Mouse (Mus musculus) stomach, embryonic 14.5 days (tissue): ENCODE data around the gene Gsx1. TPM values are rescaled to one million over a fixed set of nuclear protein-coding genes. Genes with fewer than 3 reads are reported as not detected.
A peak's percentile ranks its signal among the peaks of the same experiment; 100 is the strongest.

Experiments used
- ATAC-seq: fragments of 200-750 bp; cut with Nextera tagmentation; 2 replicates; pipeline ENCODE4 v1.8.0; 2017; ENCODE audit warnings: low read depth, moderate TSS enrichment; ENCODE audit not compliant: insufficient number of reproducible peaks, insufficient read depth, low FRiP score
- H3K27ac ChIP-seq: fragments of 300-500 bp; sonication (generic); 2 replicates; pipeline ENCODE4 v1.5.1; 2014; ENCODE audit warnings: mild to moderate bottlenecking, low read length, moderate library complexity, mixed read lengths
- H3K27me3 ChIP-seq: fragments of 300-500 bp; sonication (generic); 2 replicates; pipeline ENCODE4 v1.6.1; 2014; ENCODE audit warnings: low read length, control low read depth, mixed read lengths; ENCODE audit not compliant: control insufficient read depth, insufficient read depth
- H3K36me3 ChIP-seq: fragments of 300-500 bp; sonication (generic); 2 replicates; pipeline ENCODE4 v1.6.1; 2014; ENCODE audit warnings: mild to moderate bottlenecking, control low read depth, low read length, moderate library complexity, mixed read lengths; ENCODE audit not compliant: control insufficient read depth, insufficient read depth
- H3K4me1 ChIP-seq: fragments of 300-500 bp; sonication (generic); 2 replicates; pipeline ENCODE4 v1.6.1; 2014; ENCODE audit warnings: low read length, control low read depth, mixed read lengths; ENCODE audit not compliant: control insufficient read depth, insufficient read depth
- H3K4me2 ChIP-seq: fragments of 300-500 bp; sonication (generic); replicated peaks from 2 replicates; pipeline ENCODE4 v1.6.1; 2014; ENCODE audit warnings: low read depth, low read length, control low read depth
- H3K4me3 ChIP-seq: fragments of 300-500 bp; sonication (generic); 2 replicates; pipeline ENCODE4 v1.5.1; 2014; ENCODE audit warnings: low read depth, low read length, control low read depth
- H3K9ac ChIP-seq: fragments of 300-500 bp; sonication (generic); replicated peaks from 2 replicates; pipeline ENCODE4 v1.6.1; 2014; ENCODE audit warnings: low read depth, mild to moderate bottlenecking, control low read depth, low read length, moderate library complexity, mixed read lengths
- H3K9me3 ChIP-seq: fragments of 300-500 bp; sonication (generic); 2 replicates; pipeline ENCODE4 v1.6.1; 2016; ENCODE audit warnings: low read depth, low read length, control low read depth; ENCODE audit not compliant: control insufficient read depth
- WGBS: fragments of 180-500 bp; shearing (Covaris S2); extraction: QIAGEN DNeasy Blood & Tissue Kit; methylation state at CpG from one replicate; pipeline ENCODE4 v1.1.7; 2014; 5-methylcytosine and 5-hydroxymethylcytosine counted together
- polyA plus RNA-seq: library from polyadenylated mRNA; unstranded; fragments of >200 nt; fragmentation: Nextera tagmentation; extraction: Ambion mirVana; gene quantifications from 2 replicates; pipeline ENCODE4 v1.2.1, GENCODE M21; 2014

Gsx1 gene
- polyA plus RNA-seq = not detected in 2 replicates

DNA sequence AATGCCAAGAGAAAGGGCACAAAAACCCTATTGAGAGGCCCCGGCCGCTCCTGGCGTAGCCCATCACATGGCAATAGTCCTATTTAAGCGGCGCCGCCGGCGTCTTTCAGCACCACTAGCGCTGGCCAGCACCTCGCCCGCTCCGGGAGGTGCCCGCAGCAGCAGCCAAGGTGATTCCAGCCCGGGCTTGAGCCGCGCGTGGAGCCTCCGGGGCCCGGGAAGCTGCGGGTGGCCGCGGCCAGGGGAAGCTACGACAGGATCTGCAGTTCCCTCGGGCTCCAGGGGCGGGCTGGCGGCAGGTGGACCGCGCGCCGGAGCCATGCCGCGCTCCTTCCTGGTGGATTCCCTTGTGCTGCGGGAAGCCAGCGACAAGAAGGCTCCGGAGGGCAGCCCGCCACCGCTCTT is at the start of gene Gsx1:
Gene Gsx1 (plus strand): TSS at position 126 of the 405 bp plus-strand sequence.
- Histone ChIP-seq H3K36me3 (no peaks in the 10 kb centered on the region), H3K9me3 (no peaks in the 10 kb centered on the region), H3K4me2 (peak within 1 kb of the TSS; percentile 41), H3K4me1 (peaks cover 5% of the 10 kb centered on the region), H3K9ac (no peak within 1 kb of the TSS), H3K27me3 (peaks cover 77% of the 10 kb centered on the region), H3K4me3 (peak within 1 kb of the TSS; percentile 25), H3K27ac (no peak within 1 kb of the TSS)
- ATAC-seq = 0 out of 2 replicates have a peak, but pooled peaks have one; percentile 46
- under 1% methylated on average over 33 of the region's 37 CpGs for WGBS

DNA sequence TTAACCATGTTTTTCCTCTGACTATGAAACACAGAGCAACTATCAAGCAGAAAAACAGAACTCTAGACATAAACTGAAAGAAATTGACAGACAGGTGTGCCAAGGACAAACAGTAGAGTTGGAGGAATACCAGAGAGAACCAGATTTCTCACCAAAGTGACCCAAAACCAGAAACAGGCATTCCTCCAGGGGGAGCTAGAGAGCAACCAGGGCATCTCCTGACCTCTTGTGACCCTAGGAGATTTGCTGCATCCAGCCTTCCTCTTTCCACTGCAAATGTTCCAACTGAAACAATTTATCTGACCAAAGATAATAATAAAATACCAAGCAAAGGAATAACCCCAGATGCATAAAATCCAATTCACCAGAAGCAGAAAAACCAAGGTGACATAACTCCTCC is 41.2 kb upstream of the Gsx1 start:
- no peaks in the 10 kb centered on the region for H3K4me1 ChIP-seq

DNA sequence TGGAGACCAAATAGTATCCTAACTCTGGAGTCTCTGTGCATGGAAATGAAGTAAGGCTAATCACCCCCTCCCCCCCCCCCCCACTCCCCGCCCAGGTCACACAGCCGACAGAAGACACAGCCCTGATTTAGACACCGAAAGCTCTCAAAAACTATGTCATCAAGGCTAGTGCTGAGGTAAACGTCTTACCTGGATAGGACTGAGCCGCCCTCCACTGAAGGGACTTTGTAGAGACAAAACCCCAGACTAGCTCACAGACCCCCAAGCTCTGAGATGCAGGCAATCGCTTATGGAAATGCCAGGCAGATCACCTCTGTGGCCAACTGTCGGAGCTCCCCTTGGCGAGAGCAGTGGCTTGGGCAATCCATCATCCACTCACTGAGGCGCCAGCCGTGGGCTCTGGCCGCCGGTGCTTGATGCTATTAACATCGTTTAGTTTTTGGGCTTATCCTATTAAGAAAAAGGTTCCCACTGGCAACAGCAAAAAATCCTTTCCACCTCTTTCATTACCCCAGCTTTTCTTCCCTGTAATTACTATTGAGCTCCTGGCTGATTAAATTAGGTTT is 33.6 kb upstream of the Gsx1 start:
- WGBS = 13% methylated on average over 13 of the region's 13 CpGs
- Histone ChIP-seq H3K4me2 (no peak overlapping the region), H3K27ac (no peak overlapping the region), H3K4me3 (no peak overlapping the region), H3K9me3 (no peaks in the 10 kb centered on the region), H3K36me3 (no peaks in the 10 kb centered on the region), H3K9ac (no peak overlapping the region), H3K4me1 (no peaks in the 10 kb centered on the region), H3K27me3 (no peaks in the 10 kb centered on the region)
- ATAC-seq = no peak

More for the DNA sequence above, 41.2 kb upstream of the Gsx1 start:
- Histone ChIP-seq H3K27ac (no peak overlapping the region), H3K27me3 (no peaks in the 10 kb centered on the region), H3K9me3 (peaks cover 3% of the 10 kb centered on the region; the same call in 1 of the 2 replicates), H3K4me2 (no peak overlapping the region), H3K36me3 (no peaks in the 10 kb centered on the region), H3K9ac (no peak overlapping the region), H3K4me3 (no peak overlapping the region)
- ATAC-seq = no peak

DNA sequence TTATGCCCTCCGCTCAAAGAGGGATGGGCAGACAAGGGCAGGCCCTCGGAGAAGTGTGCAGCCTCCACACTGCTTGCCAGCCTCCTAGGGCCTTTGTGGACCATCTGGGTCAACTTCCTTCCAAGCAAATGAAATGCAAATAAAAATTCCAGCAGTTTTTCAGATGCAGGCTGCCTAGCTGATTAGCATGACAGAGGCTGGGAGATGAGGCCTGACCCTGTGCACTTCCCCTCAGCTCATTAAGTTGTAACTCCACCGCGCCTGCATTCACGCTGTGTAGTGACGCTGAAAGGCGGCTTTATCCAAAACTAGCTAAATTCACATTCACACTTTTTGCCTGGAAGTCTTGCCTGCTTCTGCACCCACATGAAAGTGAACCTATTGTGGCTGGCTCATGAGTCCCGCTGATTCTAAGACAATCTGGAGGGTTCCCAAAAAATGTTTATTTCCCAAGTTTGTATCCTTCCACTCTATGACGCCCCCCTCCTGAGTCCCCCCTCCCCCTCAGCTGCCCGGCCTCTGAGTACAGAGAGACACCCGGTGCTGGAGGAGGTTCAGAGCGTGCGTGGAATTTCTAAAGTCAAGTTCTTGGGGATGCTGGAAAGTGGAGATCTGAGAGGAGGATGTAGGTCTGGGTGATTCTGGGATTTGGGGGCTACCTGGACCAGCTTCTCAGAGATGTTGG is 32.9 kb upstream of the Gsx1 start:
- Histone ChIP-seq H3K27ac (no peak overlapping the region), H3K4me3 (no peak overlapping the region), H3K27me3 (no peaks in the 10 kb centered on the region), H3K9me3 (no peaks in the 10 kb centered on the region), H3K4me1 (no peaks in the 10 kb centered on the region), H3K4me2 (no peak overlapping the region), H3K36me3 (no peaks in the 10 kb centered on the region), H3K9ac (no peak overlapping the region)
- 18% methylated on average over 13 of the region's 13 CpGs for WGBS
- ATAC-seq = no peak

DNA sequence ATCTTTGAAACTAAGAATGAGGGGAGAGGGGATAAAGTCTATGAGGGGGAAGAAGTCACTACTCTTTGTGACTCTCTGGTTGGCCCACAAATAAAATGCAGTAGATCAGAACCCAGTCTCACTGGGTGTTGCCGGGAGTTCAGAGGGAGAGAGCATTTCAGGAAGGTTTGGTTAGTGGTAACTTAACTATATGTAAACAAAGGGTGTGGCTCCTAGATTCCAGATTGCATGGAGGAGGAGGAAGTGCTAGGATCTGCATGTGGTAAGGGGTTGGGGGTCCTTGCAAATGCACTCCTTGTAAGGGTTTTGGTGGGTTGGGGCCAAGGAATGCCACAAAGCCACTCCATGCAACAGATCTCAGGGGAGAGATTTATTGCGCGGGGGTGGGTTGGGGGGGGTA is 32.1 kb upstream of the Gsx1 start:
- WGBS = 28% methylated on average over 3 of the region's 3 CpGs
- Histone ChIP-seq H3K4me2 (no peak overlapping the region), H3K9me3 (no peaks in the 10 kb centered on the region), H3K27ac (no peak overlapping the region), H3K4me3 (no peak overlapping the region), H3K36me3 (no peaks in the 10 kb centered on the region), H3K9ac (no peak overlapping the region), H3K27me3 (no peaks in the 10 kb centered on the region), H3K4me1 (no peaks in the 10 kb centered on the region)
- ATAC-seq = no peak

DNA sequence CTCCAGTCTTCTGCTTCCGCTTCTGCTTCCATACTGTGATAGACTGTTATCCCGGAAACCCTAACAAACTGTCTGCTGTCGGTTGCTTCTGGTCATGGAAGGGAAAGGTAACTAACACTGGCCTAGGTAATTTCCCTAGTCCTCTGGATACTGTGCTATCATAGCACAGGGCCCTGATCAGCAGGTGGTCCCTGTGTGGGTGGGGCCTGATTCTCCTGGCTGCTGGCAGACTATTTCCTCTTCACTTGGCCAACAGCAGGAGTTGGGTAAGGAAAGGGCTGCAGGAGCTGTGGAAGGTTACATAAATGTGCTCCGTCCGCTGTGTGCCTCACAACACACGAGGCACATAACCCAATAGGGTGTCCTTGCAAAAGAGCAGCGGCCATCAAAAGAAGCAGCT is 31.1 kb upstream of the Gsx1 start:
- H3K9me3 ChIP-seq = no peaks in the 10 kb centered on the region
- H3K4me2 ChIP-seq = no peak overlapping the region
- no peak overlapping the region for H3K27ac ChIP-seq
- H3K4me1 ChIP-seq = no peaks in the 10 kb centered on the region
- H3K36me3 ChIP-seq = no peaks in the 10 kb centered on the region
- no peaks in the 10 kb centered on the region for H3K27me3 ChIP-seq
- no peak overlapping the region for H3K9ac ChIP-seq
- H3K4me3 ChIP-seq = no peak overlapping the region
- WGBS = 74% methylated on average over 7 of the region's 7 CpGs
- ATAC-seq = no peak

DNA sequence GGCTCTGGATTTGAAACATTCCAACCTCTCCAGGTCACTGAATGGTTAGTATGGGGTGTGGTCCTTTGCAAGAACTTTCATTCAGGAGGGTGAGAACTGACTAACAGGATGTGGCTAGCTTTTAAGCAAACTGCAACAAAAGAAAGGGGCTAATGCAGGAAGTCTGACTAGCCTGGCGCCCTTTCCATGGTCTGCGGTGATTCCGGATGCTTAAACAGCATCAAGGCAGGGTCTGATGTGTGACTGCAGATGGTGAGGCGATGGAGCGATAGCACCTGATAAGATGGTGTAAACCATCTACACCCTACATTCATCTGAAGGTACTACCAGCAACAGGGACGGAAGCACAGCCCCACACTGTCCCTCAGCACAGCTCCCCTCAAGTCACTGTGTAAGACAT is 29.2 kb upstream of the Gsx1 start:
- no peak for ATAC-seq
- 81% methylated on average over 6 of the region's 6 CpGs for WGBS
- H3K4me2 ChIP-seq = no peak overlapping the region

DNA sequence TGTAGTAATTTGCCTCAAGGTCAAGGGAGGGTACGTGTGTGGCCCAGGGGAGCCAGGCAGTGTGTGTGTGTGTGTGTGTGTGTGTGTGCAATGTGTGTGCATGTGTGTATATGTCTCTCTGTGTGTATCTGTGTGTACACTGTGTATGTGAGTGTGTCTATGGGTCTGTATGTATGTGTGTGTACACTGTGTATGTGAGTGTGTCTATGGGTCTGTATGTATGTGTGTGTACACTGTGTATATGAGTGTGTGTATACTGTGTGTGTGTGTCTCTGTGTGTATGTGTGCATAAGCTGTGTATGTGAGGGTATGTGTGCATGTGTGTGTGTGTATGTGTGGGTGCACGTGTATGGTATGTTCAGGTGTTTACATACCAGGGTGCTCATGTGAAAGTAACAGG is 28.7 kb upstream of the Gsx1 start:
- Histone ChIP-seq H3K9me3 (no peaks in the 10 kb centered on the region), H3K9ac (no peak overlapping the region), H3K27ac (no peak overlapping the region), H3K4me1 (no peaks in the 10 kb centered on the region), H3K4me2 (no peak overlapping the region), H3K27me3 (no peaks in the 10 kb centered on the region), H3K4me3 (no peak overlapping the region), H3K36me3 (no peaks in the 10 kb centered on the region)
- 78% methylated on average over 2 of the region's 2 CpGs for WGBS
- no peak for ATAC-seq

More for the DNA sequence above, 29.2 kb upstream of the Gsx1 start:
- no peak overlapping the region for H3K27ac ChIP-seq
- no peaks in the 10 kb centered on the region for H3K27me3 ChIP-seq
- no peaks in the 10 kb centered on the region for H3K4me1 ChIP-seq
- H3K4me3 ChIP-seq = no peak overlapping the region
- H3K36me3 ChIP-seq = no peaks in the 10 kb centered on the region
- no peaks in the 10 kb centered on the region for H3K9me3 ChIP-seq
- no peak overlapping the region for H3K9ac ChIP-seq

DNA sequence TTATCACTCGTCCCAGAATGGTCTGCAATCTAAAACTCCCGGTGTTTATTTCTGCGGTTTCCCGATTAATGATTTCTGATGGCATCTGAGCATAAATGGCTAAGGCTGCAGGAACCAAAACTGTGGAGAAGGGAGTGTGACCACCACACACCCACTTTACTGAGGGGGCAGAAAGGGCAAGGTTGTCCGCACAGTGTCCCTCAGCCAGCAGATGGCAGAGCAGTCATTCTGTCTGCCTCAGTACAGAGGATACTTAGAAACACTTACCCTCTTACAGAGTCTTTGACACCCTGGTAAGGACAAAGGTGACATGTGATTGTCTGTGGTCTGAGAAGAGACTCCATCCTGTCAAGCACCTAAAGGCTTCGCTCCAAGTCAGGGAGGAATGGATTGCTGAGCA is 23.4 kb upstream of the Gsx1 start:
- no peak for ATAC-seq

More for the DNA sequence above, 23.4 kb upstream of the Gsx1 start:
- H3K27ac ChIP-seq = no peak overlapping the region
- no peaks in the 10 kb centered on the region for H3K36me3 ChIP-seq
- H3K4me2 ChIP-seq = no peak overlapping the region
- H3K9ac ChIP-seq = no peak overlapping the region
- H3K4me1 ChIP-seq = no peaks in the 10 kb centered on the region
- H3K9me3 ChIP-seq = no peaks in the 10 kb centered on the region
- no peaks in the 10 kb centered on the region for H3K27me3 ChIP-seq
- no peak overlapping the region for H3K4me3 ChIP-seq
- WGBS = 76% methylated on average over 6 of the region's 6 CpGs
